Mouse (Mus musculus) embryo, embryonic 11.5 days (tissue): ENCODE results near the gene 4921511C20Rik.

Experiments
- DNase-seq: peaks from one replicate; pipeline ENCODE4 v3.0.0-alpha.2; 2012; ENCODE audit warnings: low read depth, low spot score

4921511C20Rik gene

GRCm38 (mm10) chrX:127393993-127394392 is at the start of gene 4921511C20Rik:
Gene 4921511C20Rik (plus strand): TSS chrX:127394293.
- no peak for DNase-seq
